Mouse (Mus musculus): Measurements from ENCODE around the gene Clca4a. TPM values are rescaled to one million over a fixed set of nuclear protein-coding genes. Genes with fewer than 3 reads are reported as not detected.

Gene Clca4a
- total and polyA plus RNA-seq, 2 experiments from 2014 or later = not detected

GRCm38 (mm10) chr3:144933011-144933491 is 41.8 kb downstream of the Clca4a start:
- no peak overlapping the region for H3K27ac ChIP-seq (ENCODE audit: low read depth, low read length)

GRCm38 (mm10) chr3:144932335-144932734 is 42.5 kb downstream of the Clca4a start, which contains the start of gene Clca4b:
TSS of gene Clca4b (minus strand) at chr3:144932529.
- no peaks in the 10 kb centered on the region for H3K27me3 ChIP-seq (ENCODE audit: insufficient read depth, low read length)
- H3K27ac ChIP-seq (ENCODE audit: low read depth, low read length) = no peak within 1 kb of the TSS
- no peak for ATAC-seq
- H3K9me3 ChIP-seq (ENCODE audit: low read length) = no peaks in the 10 kb centered on the region
- DNase-seq = no peak
- no peak within 1 kb of the TSS for H3K4me3 ChIP-seq (ENCODE audit: low read depth, low read length)
- no peaks in the 10 kb centered on the region for H3K36me3 ChIP-seq (ENCODE audit: insufficient read depth)
- no peak within 1 kb of the TSS for H3K9ac ChIP-seq
- H3K4me2 ChIP-seq (ENCODE audit: low read depth) = no peak within 1 kb of the TSS
- no peaks in the 10 kb centered on the region for H3K4me1 ChIP-seq (ENCODE audit: insufficient read depth)
- no peak for TF ChIP-seq CTCF (IDR thresholded peaks at IDR 0.05; ENCODE audit: low read depth)

More at GRCm38 (mm10) chr3:144933011-144933491, 41.8 kb downstream of the Clca4a start:
- no peak overlapping the region for H3K9ac ChIP-seq
- no peak overlapping the region for H3K4me3 ChIP-seq (ENCODE audit: low read depth, low read length)
- WGBS = 98% methylated on average over 1 of the region's 1 CpGs
- no peak overlapping the region for H3K4me2 ChIP-seq (ENCODE audit: low read depth)
- no peaks in the 10 kb centered on the region for H3K4me1 ChIP-seq (ENCODE audit: insufficient read depth)
- DNase-seq = no peak
- H3K36me3 ChIP-seq (ENCODE audit: insufficient read depth) = no peaks in the 10 kb centered on the region
- no peaks in the 10 kb centered on the region for H3K9me3 ChIP-seq (ENCODE audit: low read length)
- TF ChIP-seq CTCF (IDR thresholded peaks at IDR 0.05; ENCODE audit: low read depth) = no peak
- H3K27me3 ChIP-seq (ENCODE audit: insufficient read depth, low read length) = no peaks in the 10 kb centered on the region
- ATAC-seq = no peak

GRCm38 (mm10) chr3:144914014-144914413 is 60.8 kb downstream of the Clca4a start:
- ATAC-seq (no peak), DNase-seq (no peak)
- Histone ChIP-seq H3K36me3 (ENCODE audit: insufficient read depth) (no peaks in the 10 kb centered on the region), H3K27ac (ENCODE audit: low read depth, low read length) (no peak overlapping the region), H3K9me3 (ENCODE audit: low read length) (no peaks in the 10 kb centered on the region), H3K4me2 (ENCODE audit: low read depth) (no peak overlapping the region), H3K27me3 (ENCODE audit: insufficient read depth, low read length) (no peaks in the 10 kb centered on the region), H3K4me3 (ENCODE audit: low read depth, low read length) (no peak overlapping the region), H3K4me1 (ENCODE audit: insufficient read depth) (no peaks in the 10 kb centered on the region), H3K9ac (no peak overlapping the region)
- 92% methylated on average over 2 of the region's 2 CpGs for WGBS
- TF ChIP-seq CTCF (IDR thresholded peaks at IDR 0.05; ENCODE audit: low read depth) = no peak

Other genes with a start within 250 kb of the Clca4a start
- gene Clca3a1, start 214.1 kb downstream of the Clca4a start, total RNA-seq (2014; rRNA removed) = 0.92 and 1.2 TPM in 2 replicates
- gene Clca3a1, start 214.1 kb downstream of the Clca4a start, polyA plus RNA-seq (2015; fragmentation: Nextera tagmentation; extraction: Ambion mirVana) = 0.93 and 1.4 TPM in 2 replicates
- gene Clca3a2, start 155.6 kb downstream of the Clca4a start, total RNA-seq (2014; rRNA removed) = 0.33 and 0.54 TPM in 2 replicates
- gene Clca3a2, start 155.6 kb downstream of the Clca4a start, polyA plus RNA-seq (2015; fragmentation: Nextera tagmentation; extraction: Ambion mirVana) = 0.06 and 0.42 TPM in 2 replicates
- gene Clca3b, start 125.7 kb downstream of the Clca4a start, total RNA-seq (2014; rRNA removed) = not detected in 2 replicates
- not detected in 2 replicates for gene Clca3b, start 125.7 kb downstream of the Clca4a start, polyA plus RNA-seq (2015; fragmentation: Nextera tagmentation; extraction: Ambion mirVana)
- gene Clca4b, start 42.5 kb downstream of the Clca4a start, total RNA-seq (2014; rRNA removed) = not detected in 2 replicates
- gene Clca4b, start 42.5 kb downstream of the Clca4a start, polyA plus RNA-seq (2015; fragmentation: Nextera tagmentation; extraction: Ambion mirVana) = not detected in 2 replicates
- gene Clca1, start 57.7 kb upstream of the Clca4a start, total RNA-seq (2014; rRNA removed) = not detected in 2 replicates
- gene Clca1, start 57.7 kb upstream of the Clca4a start, polyA plus RNA-seq (2015; fragmentation: Nextera tagmentation; extraction: Ambion mirVana) = not detected in 2 replicates
- gene Clca2, start 124.4 kb upstream of the Clca4a start, total RNA-seq (2014; rRNA removed) = not detected in 2 replicates
- not detected in 2 replicates for gene Clca2, start 124.4 kb upstream of the Clca4a start, polyA plus RNA-seq (2015; fragmentation: Nextera tagmentation; extraction: Ambion mirVana)
- gene Odf2l, start 143.5 kb upstream of the Clca4a start, total RNA-seq (2014; rRNA removed) = 13.1 and 16.8 TPM in 2 replicates
- gene Odf2l, start 143.5 kb upstream of the Clca4a start, polyA plus RNA-seq (2015; fragmentation: Nextera tagmentation; extraction: Ambion mirVana) = 8.1 and 9.2 TPM in 2 replicates

Measured in forebrain, postnatal 0 days (tissue).